Mouse (Mus musculus) layer of hippocampus, adult 11-12 months (tissue): ENCODE measurements around the gene Btbd17.

Experiments used
- DNase-seq: peaks from one replicate; pipeline ENCODE4 v3.0.0; 2022; ENCODE audit warnings: low spot score

Gene Btbd17

GRCm38 (mm10) chr11:114764820-114765818, 30.6 kb downstream of the Btbd17 start, which contains the start of gene Kif19a:
Gene Kif19a, plus strand, starts transcription at chr11:114765388.
- DNase-seq, result no peak

- no peak for DNase-seq
These were observed 48.1 kb downstream of the Btbd17 start for GRCm38 (mm10) chr11:114747564-114748138.

- peak; percentile 93 for DNase-seq
These were observed 50.6 kb downstream of the Btbd17 start for GRCm38 (mm10) chr11:114745134-114745533.

- no peak for DNase-seq
These were observed 54.3 kb downstream of the Btbd17 start for GRCm38 (mm10) chr11:114741451-114741850.
